Mouse (Mus musculus) embryonic facial prominence, embryonic 11.5 days (tissue): ENCODE data around the gene Tdrd12. TPM values are rescaled to one million over a fixed set of nuclear protein-coding genes. Genes with fewer than 3 reads are reported as not detected.
"Not testable (repeated sequence)": the region's sequence is repeated elsewhere in the genome, so short reads cannot be mapped to it uniquely, and the experiment has no call there.

Experiments
- ATAC-seq: fragments of 200-750 bp; cut with Nextera tagmentation; replicated peaks from 2 replicates; pipeline ENCODE4 v1.8.0; 2017; ENCODE audit warnings: low read depth; ENCODE audit not compliant: insufficient number of reproducible peaks, low FRiP score, low TSS enrichment
- DNase-seq: peaks from one replicate; pipeline ENCODE4 v3.0.0-alpha.2; 2015; ENCODE audit warnings: low spot score
- H3K27ac ChIP-seq: fragments of 300-500 bp; sonication (generic); replicated peaks from 2 replicates; pipeline ENCODE4 v1.5.1; 2014; ENCODE audit warnings: mild to moderate bottlenecking, low read depth, low read length, control low read depth
- H3K27me3 ChIP-seq: fragments of 300-500 bp; sonication (generic); 2 replicates; pipeline ENCODE4 v1.6.1; 2014; ENCODE audit warnings: mild to moderate bottlenecking, low read length, moderate library complexity, mixed read lengths; ENCODE audit not compliant: control insufficient read depth, insufficient read depth
- H3K36me3 ChIP-seq: fragments of 300-500 bp; sonication (generic); replicated peaks from 2 replicates; pipeline ENCODE4 v1.6.1; 2014; ENCODE audit warnings: low read depth, mild to moderate bottlenecking, low read length, moderate library complexity, mixed read lengths; ENCODE audit not compliant: control insufficient read depth, insufficient read depth
- H3K4me1 ChIP-seq: fragments of 300-500 bp; sonication (generic); 2 replicates; pipeline ENCODE4 v1.6.1; 2014; ENCODE audit warnings: low read length, mixed read lengths; ENCODE audit not compliant: control insufficient read depth, insufficient read depth
- H3K4me2 ChIP-seq: fragments of 300-500 bp; sonication (generic); 2 replicates; pipeline ENCODE4 v1.6.1; 2014; ENCODE audit warnings: low read depth, mild to moderate bottlenecking, control low read depth, low read length, moderate library complexity
- H3K4me3 ChIP-seq: fragments of 300-500 bp; sonication (generic); 2 replicates; pipeline ENCODE4 v1.5.1; 2014; ENCODE audit warnings: low read depth, low read length, control low read depth
- H3K9ac ChIP-seq: fragments of 300-500 bp; sonication (generic); replicated peaks from 2 replicates; pipeline ENCODE4 v1.6.1; 2014; ENCODE audit warnings: mild to moderate bottlenecking, control low read depth, low read length
- H3K9me3 ChIP-seq: fragments of 300-500 bp; sonication (generic); replicated peaks from 2 replicates; pipeline ENCODE4 v1.6.1; 2016; ENCODE audit warnings: mild to moderate bottlenecking, low read length, inconsistent platforms, mixed read lengths; ENCODE audit not compliant: control insufficient read depth
- WGBS: fragments of 180-500 bp; shearing (Covaris S2); extraction: QIAGEN DNeasy Blood & Tissue Kit; methylation state at CpG from one replicate; pipeline ENCODE4 v1.1.7; 2014; 5-methylcytosine and 5-hydroxymethylcytosine counted together
- polyA plus RNA-seq: library from polyadenylated mRNA; unstranded; fragments of >200 nt; fragmentation: Nextera tagmentation; extraction: Ambion mirVana; gene quantifications from 2 replicates; pipeline ENCODE4 v1.2.1, GENCODE M21; 2014

Gene Tdrd12
- polyA plus RNA-seq, 1 experiment from 2014 or later, result 0.48 TPM

DNA sequence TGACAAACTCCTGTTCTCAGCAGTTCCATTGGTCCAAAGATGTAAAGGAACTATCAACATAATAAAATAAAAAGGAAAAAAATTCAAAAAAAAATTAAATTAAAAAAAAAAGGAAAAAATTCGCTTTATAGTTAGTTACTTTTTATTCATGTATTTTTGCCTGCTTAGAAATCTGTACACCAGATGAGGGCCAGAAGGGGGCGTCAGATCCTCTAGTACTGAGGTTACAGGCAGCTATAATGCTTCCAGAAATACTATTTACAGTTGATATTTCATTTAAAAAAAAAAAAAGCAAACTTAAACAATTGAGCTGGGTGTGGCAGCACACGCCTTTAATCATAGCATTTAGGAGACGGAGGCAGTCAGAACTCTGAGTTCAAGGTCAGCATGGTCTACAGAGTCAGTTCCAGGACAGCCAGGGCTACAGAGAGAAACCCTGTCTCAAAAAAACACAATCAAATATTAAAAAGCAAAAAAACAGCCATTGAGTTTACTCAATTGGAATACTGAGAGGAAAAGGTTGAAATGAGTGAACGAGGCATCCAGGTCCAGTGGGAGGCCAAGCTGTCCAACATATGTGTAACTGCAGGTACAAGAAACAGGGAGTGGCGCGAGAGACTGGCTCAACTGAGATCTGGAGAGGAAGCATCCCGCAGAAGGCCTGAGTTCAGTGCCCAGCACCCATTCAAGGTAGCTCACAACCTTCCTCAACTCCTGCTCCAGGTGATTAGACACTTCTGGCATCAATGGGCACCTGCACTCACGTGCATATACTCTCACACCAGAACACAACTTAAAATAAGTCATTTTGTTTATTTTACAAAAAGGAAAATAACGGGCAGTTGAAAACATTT is 16.4 kb upstream of the Tdrd12 start:
- no peak overlapping the region for H3K4me3 ChIP-seq
- H3K9me3 ChIP-seq, result no peaks in the 10 kb centered on the region
- no peaks in the 10 kb centered on the region for H3K36me3 ChIP-seq
- peak; percentile 6 for DNase-seq
- H3K9ac ChIP-seq, result no peak overlapping the region
- H3K4me2 ChIP-seq, result no peak overlapping the region
- H3K4me1 ChIP-seq, result no peaks in the 10 kb centered on the region
- H3K27me3 ChIP-seq, result no peaks in the 10 kb centered on the region
- no peak overlapping the region for H3K27ac ChIP-seq
- ATAC-seq, result no peak
- 61% methylated on average over 10 of the region's 10 CpGs for WGBS

GRCm38 (mm10) chr7:35545881-35546280 is 8.3 kb upstream of the Tdrd12 start:
- Histone ChIP-seq H3K4me3 (no peak overlapping the region), H3K27ac (no peak overlapping the region), H3K9me3 (no peaks in the 10 kb centered on the region), H3K4me1 (no peaks in the 10 kb centered on the region), H3K27me3 (no peaks in the 10 kb centered on the region), H3K4me2 (no peak overlapping the region), H3K9ac (no peak overlapping the region), H3K36me3 (no peaks in the 10 kb centered on the region)
- WGBS, result 36% methylated on average over 4 of the region's 4 CpGs
- DNase-seq (peak; percentile 85), ATAC-seq (no peak)

DNA sequence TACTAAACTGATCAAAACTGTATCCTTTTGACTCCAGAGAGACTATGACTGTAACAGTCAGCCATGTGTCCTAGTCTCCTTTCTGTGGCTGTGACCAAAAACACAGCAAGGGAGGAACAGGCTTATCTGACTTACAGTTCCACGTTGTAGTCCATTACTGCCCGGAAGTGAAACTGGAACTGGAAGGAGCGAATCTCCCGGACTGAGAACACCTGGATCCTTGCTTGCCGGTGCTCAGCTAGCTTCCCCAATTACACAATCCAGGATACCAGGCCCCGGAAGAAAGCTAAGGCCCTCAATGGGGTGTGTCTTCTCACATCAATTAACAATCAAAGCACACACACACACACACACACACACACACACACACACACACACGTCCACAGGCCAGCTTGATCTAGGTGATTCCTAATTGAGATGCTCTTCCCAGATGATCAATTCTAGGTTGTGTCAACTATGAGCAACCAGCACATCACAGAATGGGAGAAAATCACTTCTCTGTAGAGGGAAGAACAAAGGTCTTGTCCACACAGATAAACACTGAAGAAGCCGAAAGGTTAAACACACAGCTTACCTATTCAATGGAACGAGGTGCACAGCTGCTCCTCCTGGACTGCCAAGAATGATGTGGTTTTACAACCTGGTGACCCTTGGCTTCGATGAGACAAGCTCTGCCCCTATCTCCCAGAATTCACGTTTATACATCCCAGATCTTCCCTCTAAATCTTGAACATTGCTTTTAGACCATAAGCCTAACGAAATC is 1.6 kb downstream of the Tdrd12 start:
- 80% methylated on average over 12 of the region's 12 CpGs for WGBS
- no peak for ATAC-seq
- H3K4me3 ChIP-seq, result no peak overlapping the region

DNA sequence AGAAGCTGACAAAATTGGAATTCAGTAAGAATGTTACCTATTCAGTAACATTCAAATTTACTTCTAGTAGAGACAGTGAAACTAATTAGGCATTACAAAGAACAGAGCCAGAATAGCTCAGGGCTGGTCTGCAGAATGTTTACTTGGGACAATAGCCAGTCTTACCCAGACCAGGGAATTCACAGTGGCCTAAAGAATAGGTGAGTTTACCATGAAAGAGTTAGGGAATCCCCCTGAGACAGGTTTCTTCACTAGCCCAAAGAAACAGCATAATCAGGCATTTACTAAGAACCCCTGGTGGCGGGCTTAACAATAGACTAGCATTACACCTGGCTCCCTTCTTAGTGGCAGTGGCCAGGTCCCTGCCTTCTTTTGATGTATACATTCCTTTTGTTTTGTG is 7.0 kb downstream of the Tdrd12 start:
- H3K9me3 ChIP-seq, H3K4me2 ChIP-seq, H3K4me3 ChIP-seq, H3K27me3 ChIP-seq, DNase-seq, H3K27ac ChIP-seq, ATAC-seq, H3K9ac ChIP-seq, H3K36me3 ChIP-seq, H3K4me1 ChIP-seq: not testable (repeated sequence)
- WGBS, result 50% methylated on average over 1 of the region's 1 CpGs

More for the DNA sequence above, 1.6 kb downstream of the Tdrd12 start:
- no peak for DNase-seq
- no peaks in the 10 kb centered on the region for H3K27me3 ChIP-seq
- no peak overlapping the region for H3K9ac ChIP-seq
- H3K9me3 ChIP-seq, result no peaks in the 10 kb centered on the region
- no peak overlapping the region for H3K4me2 ChIP-seq
- H3K4me1 ChIP-seq, result no peaks in the 10 kb centered on the region
- no peaks in the 10 kb centered on the region for H3K36me3 ChIP-seq
- no peak overlapping the region for H3K27ac ChIP-seq

- 79% methylated on average over 3 of the region's 3 CpGs for WGBS
- no peak for ATAC-seq
Measured at GRCm38 (mm10) chr7:35530026-35530425, 7.5 kb downstream of the Tdrd12 start.

DNA sequence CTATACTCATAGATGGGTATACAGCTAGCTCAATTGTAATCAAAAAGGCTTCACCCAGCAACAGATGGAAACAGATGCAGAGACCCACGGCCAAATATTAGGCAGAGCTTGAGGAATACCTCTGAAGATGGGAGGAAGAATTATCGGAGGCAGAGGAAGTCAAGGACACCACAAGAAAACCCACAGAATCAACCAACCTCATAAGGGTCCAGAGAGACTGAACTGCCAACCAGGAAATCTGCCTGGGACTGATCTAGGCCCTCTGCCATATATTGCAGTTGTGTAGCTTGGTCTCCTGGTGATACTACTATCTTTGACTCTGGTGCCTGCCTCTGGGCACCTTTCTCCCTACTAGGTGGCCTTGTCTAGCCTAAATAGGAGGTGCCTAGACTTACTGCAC is 10.8 kb downstream of the Tdrd12 start:
- H3K4me2 ChIP-seq, result no peak overlapping the region
- H3K9ac ChIP-seq, result no peak overlapping the region
- no peak for ATAC-seq
- no peaks in the 10 kb centered on the region for H3K36me3 ChIP-seq
- H3K27ac ChIP-seq, result no peak overlapping the region
- H3K4me1 ChIP-seq, result no peaks in the 10 kb centered on the region
- H3K27me3 ChIP-seq, result no peaks in the 10 kb centered on the region
- no peak for DNase-seq
- 85% methylated on average over 2 of the region's 2 CpGs for WGBS
- no peaks in the 10 kb centered on the region for H3K9me3 ChIP-seq
- no peak overlapping the region for H3K4me3 ChIP-seq

More at GRCm38 (mm10) chr7:35530026-35530425, 7.5 kb downstream of the Tdrd12 start:
- no peak for DNase-seq
- no peaks in the 10 kb centered on the region for H3K4me1 ChIP-seq
- H3K36me3 ChIP-seq, result no peaks in the 10 kb centered on the region
- no peak overlapping the region for H3K4me3 ChIP-seq
- no peak overlapping the region for H3K27ac ChIP-seq
- H3K27me3 ChIP-seq, result no peaks in the 10 kb centered on the region
- H3K9ac ChIP-seq, result no peak overlapping the region
- no peak overlapping the region for H3K4me2 ChIP-seq
- no peaks in the 10 kb centered on the region for H3K9me3 ChIP-seq

DNA sequence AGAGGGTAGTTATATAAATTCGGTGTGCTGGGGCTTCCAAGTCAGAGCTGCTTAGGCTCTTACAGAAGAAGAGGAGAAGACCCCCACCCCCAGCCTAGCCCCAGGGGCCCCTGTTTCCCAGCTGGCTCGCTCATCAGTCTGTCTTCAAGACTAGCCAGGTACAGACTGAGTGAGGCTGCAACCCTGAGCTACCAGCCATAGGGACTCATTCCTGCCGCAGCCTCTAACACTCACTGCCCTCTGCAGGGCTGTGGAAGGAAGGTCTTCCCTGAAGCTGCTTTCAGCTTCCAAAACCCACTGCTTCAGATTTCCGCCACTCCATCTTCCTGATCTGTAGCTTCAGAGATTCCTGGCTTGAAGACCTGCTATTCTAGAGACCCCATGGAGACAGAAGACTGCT is 35.5 kb downstream of the Tdrd12 start:
- Histone ChIP-seq H3K9ac (no peak overlapping the region), H3K27ac (no peak overlapping the region), H3K27me3 (no peaks in the 10 kb centered on the region), H3K4me3 (no peak overlapping the region), H3K4me1 (no peaks in the 10 kb centered on the region), H3K9me3 (no peaks in the 10 kb centered on the region), H3K36me3 (no peaks in the 10 kb centered on the region), H3K4me2 (no peak overlapping the region)
- ATAC-seq (no peak), DNase-seq (peak; percentile 61)
- 20% methylated on average over 4 of the region's 4 CpGs for WGBS

DNA sequence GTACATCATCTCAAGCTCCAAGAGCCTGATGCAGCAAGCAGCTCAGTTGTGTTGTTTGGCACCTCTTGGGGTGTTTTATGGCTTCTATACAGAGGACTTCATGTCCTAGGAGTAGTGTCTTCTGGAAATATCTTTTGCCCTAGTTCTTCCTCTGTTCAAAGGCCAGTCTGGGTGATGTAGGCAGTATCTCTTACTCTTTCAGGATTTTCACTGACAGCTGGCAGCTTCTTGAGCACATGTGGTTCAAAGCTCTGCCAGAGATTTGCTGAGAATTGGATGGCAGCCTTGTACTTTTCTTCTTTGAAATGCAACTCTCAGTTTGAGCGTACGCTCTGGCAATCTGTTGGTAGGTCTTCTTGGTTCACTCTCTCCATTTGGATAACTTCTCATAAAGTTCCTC is 40.0 kb downstream of the Tdrd12 start:
- H3K9ac ChIP-seq, result no peak overlapping the region
- no peak overlapping the region for H3K4me3 ChIP-seq
- DNase-seq (no peak), ATAC-seq (no peak)
- no peak overlapping the region for H3K4me2 ChIP-seq
- H3K4me1 ChIP-seq, result no peaks in the 10 kb centered on the region
- H3K36me3 ChIP-seq, result no peaks in the 10 kb centered on the region
- no peaks in the 10 kb centered on the region for H3K27me3 ChIP-seq
- H3K27ac ChIP-seq, result no peak overlapping the region
- no peaks in the 10 kb centered on the region for H3K9me3 ChIP-seq
- 93% methylated on average over 2 of the region's 2 CpGs for WGBS
